Mouse (Mus musculus): ENCODE measurements around the gene H2-M10.6. TPM values are rescaled to one million over a fixed set of nuclear protein-coding genes. Genes with fewer than 3 reads are reported as not detected.
"Not testable (repeated sequence)": the region's sequence is repeated elsewhere in the genome, so short reads cannot be mapped to it uniquely, and the experiment has no call there.

H2-M10.6 gene
- not detected in 2 replicates for polyA plus RNA-seq (2015; fragmentation: Nextera tagmentation; extraction: Ambion mirVana)

DNA sequence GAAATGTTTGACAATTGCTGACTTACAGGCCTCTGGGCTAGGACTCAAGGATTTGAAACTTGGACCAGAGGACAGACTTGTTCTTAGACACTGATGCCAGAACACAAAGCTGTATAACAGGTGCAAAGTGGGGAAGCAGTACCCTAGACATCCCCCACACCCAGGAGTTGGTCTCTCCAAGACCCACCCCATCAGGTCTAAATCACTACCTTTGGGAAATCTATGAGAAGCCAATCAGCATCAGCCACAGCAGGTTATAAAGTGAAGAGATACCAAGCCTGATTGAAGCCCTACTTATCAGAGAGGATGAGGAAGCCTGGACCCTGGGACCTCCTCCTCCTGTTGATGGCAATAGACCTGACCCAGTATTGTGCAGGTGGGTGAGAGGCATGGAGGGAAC lies at the start of gene H2-M10.6:
Gene H2-M10.6, plus strand, starts transcription at position 301 of the 400 bp plus-strand sequence.
- Histone ChIP-seq H3K36me3 (no peaks in the 10 kb centered on the region), H3K27me3 (no peaks in the 10 kb centered on the region), H3K4me3 (no peak within 1 kb of the TSS), H3K4me2 (no peak within 1 kb of the TSS), H3K4me1 (no peaks in the 10 kb centered on the region), H3K27ac (no peak within 1 kb of the TSS), H3K9me3 (no peaks in the 10 kb centered on the region), H3K9ac (no peak within 1 kb of the TSS)
- ATAC-seq (ENCODE audit: insufficient number of reproducible peaks, low FRiP score, low TSS enrichment, low read depth): no peak

DNA sequence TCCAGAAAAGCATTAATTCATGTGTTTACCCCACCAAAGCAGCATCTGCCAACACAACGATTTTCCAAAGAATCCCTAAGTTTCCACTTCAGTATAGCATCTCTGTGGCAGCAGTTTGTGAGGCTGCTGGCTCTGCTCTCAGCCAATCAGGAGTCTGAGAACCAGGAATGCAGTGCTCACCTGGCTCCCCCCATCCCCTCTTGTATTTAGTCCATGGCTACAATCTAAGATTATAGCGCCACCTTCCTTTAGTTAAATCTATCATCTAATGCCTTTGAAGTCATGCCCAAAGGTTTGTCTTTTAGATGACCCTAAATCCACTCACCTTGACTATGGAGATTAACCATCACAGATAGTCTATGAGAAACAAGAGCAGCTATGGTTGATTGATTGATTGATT lies 48.2 kb upstream of the H2-M10.6 start:
- WGBS: 63% methylated on average over 2 of the region's 2 CpGs
- Histone ChIP-seq H3K4me3 (no peak overlapping the region), H3K4me2 (no peak overlapping the region), H3K36me3 (no peaks in the 10 kb centered on the region), H3K9ac (no peak overlapping the region), H3K9me3 (no peaks in the 10 kb centered on the region), H3K27me3 (no peaks in the 10 kb centered on the region), H3K27ac (no peak overlapping the region), H3K4me1 (no peaks in the 10 kb centered on the region)
- ATAC-seq (ENCODE audit: insufficient number of reproducible peaks, low FRiP score, low TSS enrichment, low read depth): no peak

GRCm38 (mm10) chr17:36764244-36764643 lies 47.7 kb upstream of the H2-M10.6 start:
- not testable (repeated sequence) for H3K4me3 ChIP-seq; H3K27ac ChIP-seq; H3K9ac ChIP-seq; H3K27me3 ChIP-seq; H3K9me3 ChIP-seq; H3K4me1 ChIP-seq; ATAC-seq (ENCODE audit: insufficient number of reproducible peaks, low FRiP score, low TSS enrichment, low read depth); H3K4me2 ChIP-seq; H3K36me3 ChIP-seq
- WGBS: 24% methylated on average over 2 of the region's 2 CpGs

GRCm38 (mm10) chr17:36765403-36765802 lies 46.6 kb upstream of the H2-M10.6 start:
- not testable (repeated sequence) for ATAC-seq (ENCODE audit: insufficient number of reproducible peaks, low FRiP score, low TSS enrichment, low read depth); H3K36me3 ChIP-seq; H3K4me2 ChIP-seq; H3K27ac ChIP-seq; H3K4me3 ChIP-seq; H3K9ac ChIP-seq; H3K27me3 ChIP-seq; H3K9me3 ChIP-seq; H3K4me1 ChIP-seq
- 53% methylated on average over 2 of the region's 2 CpGs for WGBS

DNA sequence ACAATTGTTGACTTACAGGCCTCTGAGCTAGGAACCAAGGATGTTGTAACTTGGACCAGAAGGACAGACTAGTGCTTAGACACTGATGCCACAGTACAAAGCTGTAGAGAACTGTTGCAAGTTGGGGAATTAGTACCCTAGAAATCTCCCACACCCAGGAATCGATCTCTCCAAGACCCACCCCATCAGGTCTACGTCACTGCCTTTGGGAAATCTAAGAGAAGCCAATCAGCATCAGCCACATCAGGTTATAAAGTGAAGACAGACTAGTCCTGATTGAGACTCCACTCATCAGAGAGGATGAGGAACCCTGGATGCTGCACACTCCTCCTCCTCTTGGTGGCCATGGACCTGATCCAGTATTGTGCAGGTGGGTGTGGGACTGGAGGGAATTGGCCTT lies 39.4 kb upstream of the H2-M10.6 start, which contains the start of gene H2-M10.5:
Gene H2-M10.5, plus strand, starts transcription at position 301 of the 400 bp plus-strand sequence.
- H3K4me3 ChIP-seq; H3K9ac ChIP-seq; H3K9me3 ChIP-seq; H3K4me1 ChIP-seq; ATAC-seq (ENCODE audit: insufficient number of reproducible peaks, low FRiP score, low TSS enrichment, low read depth); H3K36me3 ChIP-seq; H3K27me3 ChIP-seq; H3K4me2 ChIP-seq; H3K27ac ChIP-seq: not testable (repeated sequence)
- WGBS: 84% methylated on average over 2 of the region's 2 CpGs

DNA sequence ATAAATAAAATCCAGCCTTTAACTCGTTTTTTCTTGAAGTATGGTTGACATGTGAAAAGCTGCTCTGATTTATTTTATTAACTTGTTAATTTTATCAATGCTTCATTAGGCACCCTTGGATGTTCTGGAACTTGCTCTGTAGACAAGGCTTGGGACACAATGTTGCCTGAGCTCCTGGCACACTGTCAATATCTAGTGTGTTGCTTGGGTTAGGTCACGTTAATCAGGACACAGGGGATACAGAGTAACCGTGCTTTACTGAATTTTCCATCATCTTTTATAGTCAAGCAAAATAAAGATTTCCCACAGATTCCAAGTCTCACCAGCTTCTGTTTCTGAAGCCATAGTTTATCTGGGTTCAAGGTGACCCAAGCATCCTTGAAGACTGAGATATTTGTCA lies 30.4 kb upstream of the H2-M10.6 start:
- no peak for ATAC-seq (ENCODE audit: insufficient number of reproducible peaks, low FRiP score, low TSS enrichment, low read depth)
- WGBS: 46% methylated on average over 3 of the region's 3 CpGs
- H3K9ac ChIP-seq: no peak overlapping the region

GRCm38 (mm10) chr17:36786483-36786886 lies 25.5 kb upstream of the H2-M10.6 start:
- not testable (repeated sequence) for H3K4me1 ChIP-seq; H3K27me3 ChIP-seq; ATAC-seq (ENCODE audit: insufficient number of reproducible peaks, low FRiP score, low TSS enrichment, low read depth); H3K4me2 ChIP-seq; H3K9me3 ChIP-seq; H3K36me3 ChIP-seq; H3K9ac ChIP-seq; H3K4me3 ChIP-seq; H3K27ac ChIP-seq
- WGBS: 45% methylated on average over 1 of the region's 1 CpGs

More for the DNA sequence above, 30.4 kb upstream of the H2-M10.6 start:
- Histone ChIP-seq H3K36me3 (no peaks in the 10 kb centered on the region), H3K27ac (no peak overlapping the region), H3K4me3 (no peak overlapping the region), H3K27me3 (no peaks in the 10 kb centered on the region), H3K4me2 (no peak overlapping the region), H3K4me1 (no peaks in the 10 kb centered on the region), H3K9me3 (no peaks in the 10 kb centered on the region)

- ATAC-seq (ENCODE audit: insufficient number of reproducible peaks, low FRiP score, low TSS enrichment, low read depth): no peak
- H3K4me2 ChIP-seq: no peak overlapping the region
These were observed 23.6 kb upstream of the H2-M10.6 start for GRCm38 (mm10) chr17:36788351-36788750.

GRCm38 (mm10) chr17:36788801-36789200 lies 23.2 kb upstream of the H2-M10.6 start:
- H3K9me3 ChIP-seq; H3K36me3 ChIP-seq; H3K4me3 ChIP-seq; H3K27ac ChIP-seq; H3K9ac ChIP-seq; ATAC-seq (ENCODE audit: insufficient number of reproducible peaks, low FRiP score, low TSS enrichment, low read depth); H3K4me2 ChIP-seq; H3K4me1 ChIP-seq; H3K27me3 ChIP-seq: not testable (repeated sequence)

More at GRCm38 (mm10) chr17:36788351-36788750, 23.6 kb upstream of the H2-M10.6 start:
- Histone ChIP-seq H3K36me3 (no peaks in the 10 kb centered on the region), H3K9me3 (no peaks in the 10 kb centered on the region), H3K4me3 (no peak overlapping the region), H3K4me1 (no peaks in the 10 kb centered on the region), H3K27ac (no peak overlapping the region), H3K9ac (no peak overlapping the region), H3K27me3 (no peaks in the 10 kb centered on the region)
- WGBS: 77% methylated on average over 2 of the region's 2 CpGs

GRCm38 (mm10) chr17:36799493-36799892 lies 12.5 kb upstream of the H2-M10.6 start:
- H3K4me3 ChIP-seq: no peak overlapping the region
- no peak overlapping the region for H3K4me2 ChIP-seq
- H3K9ac ChIP-seq: no peak overlapping the region
- ATAC-seq (ENCODE audit: insufficient number of reproducible peaks, low FRiP score, low TSS enrichment, low read depth): no peak
- H3K9me3 ChIP-seq: no peaks in the 10 kb centered on the region
- WGBS: 85% methylated on average over 10 of the region's 10 CpGs
- no peaks in the 10 kb centered on the region for H3K36me3 ChIP-seq
- H3K4me1 ChIP-seq: no peaks in the 10 kb centered on the region
- no peak overlapping the region for H3K27ac ChIP-seq
- H3K27me3 ChIP-seq: no peaks in the 10 kb centered on the region

DNA sequence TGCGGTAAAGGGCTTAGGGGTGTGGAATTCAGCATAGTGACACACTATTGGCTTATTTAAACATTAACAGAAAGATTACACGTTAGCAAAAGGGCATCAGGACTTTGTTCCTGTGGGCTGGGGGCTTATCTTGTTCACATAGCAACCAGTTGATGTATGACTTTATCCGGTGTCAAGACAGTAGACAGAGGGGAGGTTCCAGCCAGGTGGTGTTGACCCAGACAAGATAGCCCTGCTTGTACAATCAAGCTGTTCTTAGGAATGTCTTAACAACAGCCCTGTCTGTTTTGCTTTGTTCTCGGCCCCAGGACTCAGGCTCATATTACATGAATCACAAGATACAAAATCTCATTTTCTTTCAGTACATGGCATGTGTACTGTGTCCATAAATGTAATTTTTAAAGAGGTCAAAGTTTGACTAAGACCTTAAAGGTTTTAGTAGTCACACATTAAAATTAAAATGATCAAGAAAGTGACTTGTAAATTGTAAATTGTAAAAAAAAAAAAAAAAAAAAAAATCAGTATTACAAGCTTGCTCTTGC lies 12.0 kb upstream of the H2-M10.6 start:
- not testable (repeated sequence) for H3K9me3 ChIP-seq

GRCm38 (mm10) chr17:36824005-36824404 lies 12.0 kb downstream of the H2-M10.6 start:
- H3K36me3 ChIP-seq: no peaks in the 10 kb centered on the region
- H3K9me3 ChIP-seq: no peaks in the 10 kb centered on the region
- H3K27ac ChIP-seq: no peak overlapping the region
- no peak for ATAC-seq (ENCODE audit: insufficient number of reproducible peaks, low FRiP score, low TSS enrichment, low read depth)
- H3K27me3 ChIP-seq: peaks cover 4% of the 10 kb centered on the region; the same call in 1 of the 2 replicates
- no peak overlapping the region for H3K9ac ChIP-seq
- no peak overlapping the region for H3K4me3 ChIP-seq
- H3K4me2 ChIP-seq: no peak overlapping the region
- H3K4me1 ChIP-seq: no peaks in the 10 kb centered on the region

More for the DNA sequence above, 12.0 kb upstream of the H2-M10.6 start:
- not testable (repeated sequence) for ATAC-seq (ENCODE audit: insufficient number of reproducible peaks, low FRiP score, low TSS enrichment, low read depth); H3K4me2 ChIP-seq; H3K36me3 ChIP-seq; H3K27ac ChIP-seq; H3K9ac ChIP-seq; H3K27me3 ChIP-seq; H3K4me3 ChIP-seq; H3K4me1 ChIP-seq
- WGBS: 61% methylated on average over 4 of the region's 4 CpGs

- no peaks in the 10 kb centered on the region for H3K4me1 ChIP-seq
- H3K9ac ChIP-seq: no peak overlapping the region
- H3K27me3 ChIP-seq: peaks cover 4% of the 10 kb centered on the region; the same call in 1 of the 2 replicates
- no peaks in the 10 kb centered on the region for H3K36me3 ChIP-seq
- H3K4me3 ChIP-seq: no peak overlapping the region
- H3K27ac ChIP-seq: no peak overlapping the region
- H3K9me3 ChIP-seq: no peaks in the 10 kb centered on the region
- H3K4me2 ChIP-seq: no peak overlapping the region
- 29% methylated on average over 4 of the region's 4 CpGs for WGBS
- ATAC-seq (ENCODE audit: insufficient number of reproducible peaks, low FRiP score, low TSS enrichment, low read depth): no peak
These were observed 13.6 kb downstream of the H2-M10.6 start for GRCm38 (mm10) chr17:36825525-36825924.
